9 mouse cellular contexts compared by ENCODE assay signal in the genomic region with DNA sequence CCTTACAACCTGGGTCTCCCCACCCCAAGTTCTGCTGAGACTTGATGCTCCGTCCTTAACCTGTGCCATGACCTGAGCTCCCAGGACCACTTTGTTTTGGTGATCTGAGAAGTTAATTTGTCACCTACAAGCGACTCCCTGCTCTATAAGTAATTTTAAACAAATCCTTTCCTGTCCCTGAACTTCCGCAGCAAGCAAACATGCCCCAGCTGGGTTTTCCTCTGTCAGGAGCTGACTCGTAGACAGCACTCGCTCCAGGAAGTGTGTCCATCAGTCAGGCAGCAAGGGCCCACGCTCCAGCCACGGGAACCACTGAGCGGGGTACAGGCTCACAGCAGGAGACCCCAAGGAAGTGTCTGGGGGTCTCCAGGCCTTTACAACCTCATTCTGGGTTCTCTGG.
A peak's percentile ranks its signal among the peaks of the same experiment; 100 is the strongest.
DNase-seq lines count a peak whose midpoint lies in the region; ATAC-seq lines count a peak whose summit lies in the region.
"Had no signal": no experiment of that assay in that cellular context is flagged by ENCODE, and none has a peak within 500 bp of the region (broad histone marks: within the 10 kb centered on the region; RNA-seq: fewer than 3 reads in every experiment).

No protein-coding gene starts in this region.

- no peaks in the 10 kb centered on the region for H3K27me3 ChIP-seq in kidney, embryonic 16.5 days (ENCODE audit: insufficient read depth, low read length)
- no peaks in the 10 kb centered on the region for H3K27me3 ChIP-seq in forebrain, embryonic 14.5 days (replicated peaks; ENCODE audit: control insufficient read depth, insufficient read depth, low read length)
- H3K27me3 ChIP-seq in limb, embryonic 12.5 days = no peaks in the 10 kb centered on the region
- H3K27me3 ChIP-seq in neural tube, embryonic 15.5 days (replicated peaks) = no peaks in the 10 kb centered on the region

- H3K9ac ChIP-seq in kidney, embryonic 16.5 days (replicated peaks; ENCODE audit: low read length) = no peak overlapping the region
- H3K9ac ChIP-seq in forebrain, embryonic 14.5 days (ENCODE audit: low read length) = peak overlapping the region; percentile 29; the same call in 1 of the 2 replicates
- H3K9ac ChIP-seq in limb, embryonic 12.5 days (replicated peaks) = no peak overlapping the region
- H3K9ac ChIP-seq in neural tube, embryonic 15.5 days (replicated peaks) = peak overlapping the region; percentile 12; the same call in 1 of the 2 replicates

- no peak for ATAC-seq in kidney, embryonic 16.5 days (ENCODE audit: low FRiP score, low TSS enrichment)
- ATAC-seq in forebrain, embryonic 14.5 days = no peak
- ATAC-seq in limb, embryonic 12.5 days (ENCODE audit: insufficient number of reproducible peaks, insufficient read depth, low FRiP score, low TSS enrichment, low read depth) = no peak
- ATAC-seq in neural tube, embryonic 15.5 days (ENCODE audit: low FRiP score) = no peak

- peak overlapping the region; percentile 91 for H3K27ac ChIP-seq in kidney, embryonic 16.5 days (ENCODE audit: low read length)
- H3K27ac ChIP-seq in forebrain, embryonic 14.5 days (ENCODE audit: low read depth, low read length) = peak overlapping the region; percentile 56; the same call in 1 of the 2 replicates
- peak overlapping the region; percentile 66 for H3K27ac ChIP-seq in limb, embryonic 12.5 days
- H3K27ac ChIP-seq in neural tube, embryonic 15.5 days (replicated peaks) = peak overlapping the region; percentile 61

- DNase-seq in kidney, postnatal 14 days = no peak
- DNase-seq in forebrain, embryonic 14.5 days (ENCODE audit: low spot score) = no peak
- no peak for DNase-seq in embryo, embryonic 11 days
- DNase-seq in natural killer cell, adult 2 months (ENCODE audit: low spot score in 2 of 2) = no peak
- no peak for DNase-seq in ovary, postnatal 36 days (ENCODE audit: low spot score)
- DNase-seq: thymus, postnatal 25 days had no signal

- no peaks in the 10 kb centered on the region for H3K36me3 ChIP-seq in kidney, embryonic 16.5 days (ENCODE audit: insufficient read depth, low read length)
- peaks cover 18% of the 10 kb centered on the region for H3K36me3 ChIP-seq in forebrain, embryonic 14.5 days (ENCODE audit: control insufficient read depth, insufficient read depth, low read length)
- H3K36me3 ChIP-seq in limb, embryonic 12.5 days = peaks cover 53% of the 10 kb centered on the region
- no peaks in the 10 kb centered on the region for H3K36me3 ChIP-seq in neural tube, embryonic 15.5 days

- H3K4me2 ChIP-seq in kidney, embryonic 16.5 days (replicated peaks; ENCODE audit: low read depth, low read length) = 0 out of 2 replicates have a peak overlapping the region, but pooled peaks have one; percentile 14
- no peak overlapping the region for H3K4me2 ChIP-seq in forebrain, embryonic 14.5 days (ENCODE audit: low read length)
- no peak overlapping the region for H3K4me2 ChIP-seq in limb, embryonic 12.5 days
- H3K4me2 ChIP-seq in neural tube, embryonic 15.5 days = no peak overlapping the region

- 12% methylated on average over 8 of the region's 8 CpGs for whole genome bisulfite sequencing in kidney, embryonic 16.5 days
- WGBS in forebrain, embryonic 14.5 days = 23% methylated on average over 8 of the region's 8 CpGs
- WGBS in limb, embryonic 12.5 days = 23% methylated on average over 8 of the region's 8 CpGs
- 34% methylated on average over 8 of the region's 8 CpGs for WGBS in neural tube, embryonic 15.5 days

- H3K9me3 ChIP-seq in kidney, embryonic 16.5 days (ENCODE audit: low read length) = no peaks in the 10 kb centered on the region
- no peaks in the 10 kb centered on the region for H3K9me3 ChIP-seq in forebrain, embryonic 14.5 days (replicated peaks; ENCODE audit: control insufficient read depth, low read length)
- H3K9me3 ChIP-seq in limb, embryonic 12.5 days = no peaks in the 10 kb centered on the region
- H3K9me3 ChIP-seq in neural tube, embryonic 15.5 days (replicated peaks) = no peaks in the 10 kb centered on the region

- no peak overlapping the region for H3K4me3 ChIP-seq in kidney, embryonic 16.5 days (ENCODE audit: low read length)
- H3K4me3 ChIP-seq in forebrain, embryonic 14.5 days (ENCODE audit: low read depth, low read length) = no peak overlapping the region
- no peak overlapping the region for H3K4me3 ChIP-seq in limb, embryonic 12.5 days (replicated peaks)
- no peak overlapping the region for H3K4me3 ChIP-seq in neural tube, embryonic 15.5 days (replicated peaks)

- H3K4me1 ChIP-seq in kidney, embryonic 16.5 days (ENCODE audit: insufficient read depth, low read length) = peaks cover 84% of the 10 kb centered on the region
- peaks cover 31% of the 10 kb centered on the region for H3K4me1 ChIP-seq in forebrain, embryonic 14.5 days (ENCODE audit: control insufficient read depth, insufficient read depth, low read length)
- H3K4me1 ChIP-seq in limb, embryonic 12.5 days (replicated peaks) = peaks cover 80% of the 10 kb centered on the region
- peaks cover 83% of the 10 kb centered on the region for H3K4me1 ChIP-seq in neural tube, embryonic 15.5 days

Comparison
In these comparisons a context has a peak if more than half of its experiments do, and no peak if none do; other contexts are left out.
1. H3K9ac ChIP-seq: peak in forebrain, embryonic 14.5 days (single experiment) and neural tube, embryonic 15.5 days (single experiment); none in kidney, embryonic 16.5 days (single experiment) and limb, embryonic 12.5 days (single experiment).
2. Peak in every context shown above with its lines, with median percentiles within 50 percentile points of each other: H3K27ac ChIP-seq.